Mouse (Mus musculus) limb, embryonic 14.5 days (tissue): ENCODE results near the gene Bcl3. TPM values are rescaled to one million over a fixed set of nuclear protein-coding genes. Genes with fewer than 3 reads are reported as not detected.

Source experiments
- ATAC-seq: fragments of 200-750 bp; cut with Nextera tagmentation; 2 replicates; pipeline ENCODE4 v1.8.0; 2017; ENCODE audit warnings: low read depth, moderate number of reproducible peaks, moderate TSS enrichment; ENCODE audit not compliant: low FRiP score
- DNase-seq: peaks from one replicate; pipeline ENCODE4 v3.0.0-alpha.2; 2015; ENCODE audit warnings: low spot score
- H3K27ac ChIP-seq: fragments of 300-500 bp; sonication (generic); replicated peaks from 2 replicates; pipeline ENCODE4 v1.5.1; 2014; ENCODE audit warnings: low read depth, mild to moderate bottlenecking, low read length, moderate library complexity, mixed read lengths
- H3K27me3 ChIP-seq: fragments of 300-500 bp; sonication (generic); 2 replicates; pipeline ENCODE4 v1.6.1; 2014; ENCODE audit warnings: low read length, mixed read lengths; ENCODE audit not compliant: control insufficient read depth, insufficient read depth
- H3K36me3 ChIP-seq: fragments of 300-500 bp; sonication (generic); 2 replicates; pipeline ENCODE4 v1.6.1; 2014; ENCODE audit warnings: mild to moderate bottlenecking, low read length, moderate library complexity, mixed read lengths; ENCODE audit not compliant: control insufficient read depth, insufficient read depth
- H3K4me1 ChIP-seq: fragments of 300-500 bp; sonication (generic); 2 replicates; pipeline ENCODE4 v1.6.1; 2014; ENCODE audit warnings: antibody characterized with exemption, low read length, mixed read lengths; ENCODE audit not compliant: control insufficient read depth, insufficient read depth
- H3K4me2 ChIP-seq: fragments of 300-500 bp; sonication (generic); replicated peaks from 2 replicates; pipeline ENCODE4 v1.6.1; 2014; ENCODE audit warnings: low read depth, mild to moderate bottlenecking, low read length, moderate library complexity; ENCODE audit not compliant: severe bottlenecking
- H3K4me3 ChIP-seq: fragments of 300-500 bp; sonication (generic); replicated peaks from 2 replicates; pipeline ENCODE4 v1.5.1; 2014; ENCODE audit warnings: low read length
- H3K9ac ChIP-seq: fragments of 300-500 bp; sonication (generic); 2 replicates; pipeline ENCODE4 v1.6.1; 2014; ENCODE audit warnings: mild to moderate bottlenecking, low read depth, low read length, moderate library complexity; ENCODE audit not compliant: severe bottlenecking
- H3K9me3 ChIP-seq: fragments of 300-500 bp; sonication (generic); 2 replicates; pipeline ENCODE4 v1.6.1; 2016; ENCODE audit warnings: low read length; ENCODE audit not compliant: control insufficient read depth
- POLR2A ChIP-seq: fragments of 200-500 bp; IDR thresholded peaks from 2 replicates; pipeline ENCODE4 v1.8.0; 2012; ENCODE audit warnings: inconsistent platforms, mild to moderate bottlenecking, moderate library complexity, borderline replicate concordance; ENCODE audit not compliant: insufficient read depth, insufficient read length; ENCODE audit errors: extremely low read depth
- WGBS: fragments of 180-500 bp; shearing (Covaris S2); extraction: QIAGEN DNeasy Blood & Tissue Kit; methylation state at CpG from one replicate; pipeline ENCODE4 v1.1.7; 2014; 5-methylcytosine and 5-hydroxymethylcytosine counted together
- polyA plus RNA-seq, 2 experiments: library from polyadenylated mRNA; depleted of rRNA in 1 of 2; stranded (reverse) in 1 of 2; unstranded in 1 of 2; fragments of >200 nt; fragmentation: Nextera tagmentation in 1 of 2; extraction: Ambion mirVana in 1 of 2; gene quantifications; 2 replicates each; pipeline versions ENCODE4 v1.2.1 to v1.2.3; 2012 to 2014

The Bcl3 gene
- polyA plus RNA-seq, 2 experiments = 4.7 to 5.5 TPM

DNA sequence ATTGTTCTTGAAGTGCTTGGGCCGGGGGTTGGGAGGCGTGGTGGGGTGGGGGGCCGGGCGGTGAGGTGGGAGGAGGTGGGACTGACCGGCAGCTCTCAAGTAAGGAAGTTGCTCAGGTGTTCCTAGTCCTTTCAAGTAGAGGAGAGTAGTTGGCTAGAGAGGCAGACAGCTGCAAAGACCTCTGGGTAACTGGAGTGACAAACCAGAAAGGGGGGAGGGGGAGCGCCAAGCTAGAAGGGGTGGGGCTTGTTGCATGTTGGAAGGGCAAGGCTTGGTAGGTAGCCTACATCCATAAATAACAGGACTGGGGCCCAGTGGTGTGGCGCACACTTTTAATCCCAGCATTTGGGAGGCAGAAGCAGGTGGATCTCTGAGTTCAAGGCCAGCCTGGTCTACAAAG is 40.8 kb downstream of the Bcl3 start:
- ATAC-seq = no peak
- Histone ChIP-seq H3K4me1 (no peaks in the 10 kb centered on the region), H3K27ac (no peak overlapping the region), H3K4me3 (no peak overlapping the region), H3K9me3 (no peaks in the 10 kb centered on the region), H3K36me3 (no peaks in the 10 kb centered on the region), H3K4me2 (no peak overlapping the region), H3K27me3 (no peaks in the 10 kb centered on the region), H3K9ac (no peak overlapping the region)
- DNase-seq = no peak
- 86% methylated on average over 7 of the region's 7 CpGs for whole genome bisulfite sequencing
- no peak for TF ChIP-seq POLR2A

GRCm38 (mm10) chr7:19779903-19780302 is 42.7 kb downstream of the Bcl3 start:
- TF ChIP-seq POLR2A = no peak
- Histone ChIP-seq H3K27me3 (no peaks in the 10 kb centered on the region), H3K27ac (no peak overlapping the region), H3K4me1 (no peaks in the 10 kb centered on the region), H3K36me3 (no peaks in the 10 kb centered on the region), H3K4me3 (no peak overlapping the region), H3K9me3 (no peaks in the 10 kb centered on the region), H3K9ac (no peak overlapping the region), H3K4me2 (no peak overlapping the region)
- no peak for ATAC-seq
- WGBS = 72% methylated on average over 4 of the region's 4 CpGs
- DNase-seq = no peak

- WGBS = 85% methylated on average over 8 of the region's 8 CpGs
- Histone ChIP-seq H3K4me2 (no peak overlapping the region), H3K27me3 (no peaks in the 10 kb centered on the region), H3K27ac (no peak overlapping the region), H3K36me3 (no peaks in the 10 kb centered on the region), H3K9ac (no peak overlapping the region), H3K4me3 (no peak overlapping the region), H3K9me3 (no peaks in the 10 kb centered on the region), H3K4me1 (no peaks in the 10 kb centered on the region)
- no peak for ATAC-seq
- DNase-seq = peak; percentile 46
- no peak for TF ChIP-seq POLR2A
These were observed 43.9 kb downstream of the Bcl3 start for GRCm38 (mm10) chr7:19778645-19779044.

DNA sequence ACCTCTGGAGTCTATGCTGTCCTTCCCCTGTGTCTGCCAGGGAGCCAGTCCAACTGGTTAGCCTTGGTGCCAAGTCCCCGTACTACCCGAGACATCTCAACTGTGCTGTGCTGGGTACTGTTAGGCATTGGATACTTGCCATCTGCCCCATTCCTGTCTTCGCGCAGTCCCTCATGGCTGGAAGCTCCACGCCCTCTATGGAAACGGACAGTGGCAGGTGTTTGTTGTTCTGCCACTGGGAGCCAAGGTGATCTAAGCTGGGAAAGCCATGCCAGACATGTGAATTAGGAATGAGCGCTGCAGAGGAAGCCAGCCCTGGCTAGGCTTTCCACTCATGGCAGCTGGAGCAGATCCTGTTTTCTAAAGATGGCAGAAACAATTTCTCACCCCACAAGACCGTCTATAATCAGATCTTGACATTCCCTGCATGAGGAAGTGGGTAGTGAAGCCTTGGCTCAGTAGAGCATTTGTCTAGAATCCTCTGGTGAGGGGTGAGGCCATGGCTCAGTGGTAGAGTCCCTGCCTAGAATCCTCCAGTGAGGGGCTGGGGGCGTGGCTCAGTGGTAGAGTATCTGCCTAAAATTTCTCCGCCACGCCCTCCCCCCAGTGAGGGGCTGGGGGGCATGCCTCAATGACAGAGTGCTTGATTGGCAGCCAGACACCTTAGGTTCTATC is 45.4 kb downstream of the Bcl3 start:
- Histone ChIP-seq H3K4me2 (no peak overlapping the region), H3K9ac (no peak overlapping the region), H3K27me3 (no peaks in the 10 kb centered on the region), H3K4me1 (no peaks in the 10 kb centered on the region), H3K4me3 (no peak overlapping the region), H3K36me3 (no peaks in the 10 kb centered on the region), H3K9me3 (no peaks in the 10 kb centered on the region), H3K27ac (no peak overlapping the region)
- no peak for TF ChIP-seq POLR2A
- DNase-seq = peak; percentile 52
- WGBS = 87% methylated on average over 11 of the region's 11 CpGs
- peak; percentile 72 for ATAC-seq

DNA sequence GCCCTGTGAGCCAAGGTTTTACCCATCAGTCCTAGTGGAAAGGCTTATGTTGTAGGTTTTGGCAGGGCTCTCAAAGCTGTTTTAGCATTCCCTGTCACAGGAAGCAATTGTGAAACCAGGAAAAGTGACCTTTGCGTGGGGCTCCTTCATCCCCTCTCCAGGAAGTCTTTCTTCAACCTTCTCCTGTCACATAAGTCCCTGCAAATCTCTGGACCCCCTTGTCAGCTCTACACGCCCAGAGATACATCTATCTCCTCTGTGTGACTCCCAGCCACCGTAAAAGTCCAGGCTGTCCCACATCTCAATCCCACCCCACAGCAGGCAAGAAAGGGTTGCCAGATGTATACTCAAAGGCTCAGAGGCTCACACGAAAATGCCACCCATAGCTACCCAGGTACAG is 50.9 kb downstream of the Bcl3 start:
- H3K4me2 ChIP-seq = no peak overlapping the region
- no peak for TF ChIP-seq POLR2A

More for the DNA sequence above, 50.9 kb downstream of the Bcl3 start:
- Histone ChIP-seq H3K4me1 (peaks cover 23% of the 10 kb centered on the region), H3K27ac (no peak overlapping the region), H3K9me3 (no peaks in the 10 kb centered on the region), H3K4me3 (peak overlapping the region; percentile 46; the same call in 1 of the 2 replicates), H3K9ac (no peak overlapping the region), H3K36me3 (no peaks in the 10 kb centered on the region), H3K27me3 (no peaks in the 10 kb centered on the region)
- ATAC-seq (no peak), DNase-seq (no peak)
- 52% methylated on average over 4 of the region's 4 CpGs for WGBS
